Mouse (Mus musculus): ENCODE results near the gene Gm20532.

The Gm20532 gene

DNA sequence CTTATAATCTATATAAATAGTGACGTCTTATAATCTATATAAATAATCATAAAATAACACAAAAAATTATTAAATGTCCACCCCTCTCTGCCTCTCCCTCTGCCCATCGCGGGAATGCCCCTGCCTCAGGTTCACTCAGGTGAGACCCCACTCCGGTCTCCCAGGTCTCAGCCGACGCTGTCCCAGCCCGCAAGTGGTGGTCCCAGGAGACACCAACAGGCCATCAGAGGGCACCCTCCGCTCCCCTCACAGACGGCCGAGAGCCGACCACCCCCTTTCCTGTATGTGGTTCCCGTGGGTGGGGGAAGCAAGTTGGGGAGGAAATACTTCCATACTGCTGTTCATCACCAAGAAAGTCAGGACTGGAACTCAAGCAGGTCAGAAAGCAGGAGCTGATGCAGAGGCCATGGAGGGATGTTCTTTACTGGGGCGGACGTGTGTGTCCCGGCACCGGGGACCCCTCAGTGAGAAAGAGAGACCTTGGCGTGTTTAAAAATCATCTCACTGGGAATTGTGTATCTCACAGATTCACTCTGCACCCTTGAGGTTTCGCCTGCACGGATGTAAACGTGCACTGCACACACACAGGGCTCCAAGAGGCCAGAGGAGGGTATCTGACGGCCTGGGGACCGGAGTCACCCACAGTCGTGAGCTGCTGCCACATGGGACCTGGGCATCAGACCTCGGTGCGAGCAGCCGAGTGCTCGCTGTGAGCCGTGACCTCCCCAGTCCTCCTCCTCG lies 75.5 kb downstream of the Gm20532 start:
- no peak for DNase-seq

DNA sequence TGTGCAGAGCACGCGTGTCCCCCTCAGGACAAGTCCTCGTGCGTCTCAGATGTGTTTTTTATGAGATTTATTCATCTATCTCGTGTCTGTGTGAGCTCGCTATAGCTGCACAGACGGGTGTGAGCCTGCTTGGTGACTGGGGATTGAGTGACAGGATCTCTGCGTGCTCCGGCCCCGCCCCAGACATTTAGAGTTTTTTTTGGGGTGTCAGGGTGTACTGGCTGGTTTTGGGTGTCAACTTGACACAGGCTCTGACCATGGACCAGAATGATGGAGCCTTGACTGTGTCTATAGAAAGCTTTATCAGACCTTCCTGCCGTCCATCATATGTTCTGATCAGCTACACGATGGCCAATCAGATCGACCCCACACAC lies 76.1 kb downstream of the Gm20532 start:
- DNase-seq, result no peak

DNA sequence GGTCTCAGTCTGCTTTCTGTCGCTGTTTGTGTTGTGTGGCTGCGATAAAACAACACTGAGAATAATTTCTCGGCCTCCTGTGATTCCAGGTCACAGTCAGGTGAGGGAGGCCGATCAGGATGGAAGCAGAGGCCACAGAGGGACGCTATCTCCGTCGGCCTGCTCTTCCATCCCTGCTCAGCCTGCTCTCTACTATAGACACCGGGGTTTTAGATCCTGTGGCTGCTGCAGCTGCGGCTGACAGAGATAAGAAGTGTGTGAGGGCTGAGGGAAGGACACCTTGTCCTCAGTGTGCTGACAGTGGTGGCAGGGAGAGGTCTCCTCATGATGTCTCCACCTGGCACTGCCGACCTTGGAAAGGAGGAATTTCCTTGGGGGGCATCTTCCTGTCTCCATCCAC lies 76.7 kb downstream of the Gm20532 start:
- no peak for DNase-seq

DNA sequence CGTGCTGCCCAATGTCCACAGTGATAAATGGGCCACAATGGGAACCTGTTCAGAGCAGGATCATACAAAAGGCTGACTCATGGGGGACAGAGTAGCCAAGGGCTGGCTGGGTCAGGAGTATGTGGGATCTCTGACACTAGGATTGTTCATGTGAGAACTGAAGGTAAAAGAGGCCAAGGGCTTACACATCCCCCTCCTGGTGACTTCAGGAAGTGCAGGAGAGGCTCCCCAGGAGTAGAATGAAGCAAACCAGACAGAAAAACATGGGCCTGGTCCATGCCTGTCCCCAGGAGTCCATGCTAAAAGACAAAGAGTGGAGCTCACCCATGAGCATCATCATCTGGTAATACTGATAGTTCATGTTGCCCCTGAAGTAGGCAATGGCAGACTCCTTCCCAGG lies 77.1 kb downstream of the Gm20532 start:
- DNase-seq, result peak in 1 of 2 experiments; percentile 60

DNA sequence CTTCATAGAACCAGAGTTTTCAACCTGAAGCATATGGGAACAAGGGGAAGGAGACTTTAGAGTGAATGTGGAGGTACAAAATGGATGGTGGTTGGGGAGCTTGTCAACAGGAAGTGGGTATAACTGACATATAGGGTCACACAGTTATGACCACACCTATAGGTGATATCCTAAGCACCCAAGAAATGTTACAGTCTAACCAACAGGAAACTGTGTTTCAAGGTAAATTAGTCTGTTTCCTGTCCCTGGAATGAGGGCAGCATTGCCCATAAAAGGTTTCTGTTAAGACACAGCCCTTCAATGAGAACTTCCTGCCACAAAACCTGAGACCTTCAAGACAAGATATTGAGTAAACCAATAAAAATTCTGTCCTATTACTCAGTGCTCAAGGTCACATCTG lies 82.3 kb downstream of the Gm20532 start:
- DNase-seq, result no peak

DNA sequence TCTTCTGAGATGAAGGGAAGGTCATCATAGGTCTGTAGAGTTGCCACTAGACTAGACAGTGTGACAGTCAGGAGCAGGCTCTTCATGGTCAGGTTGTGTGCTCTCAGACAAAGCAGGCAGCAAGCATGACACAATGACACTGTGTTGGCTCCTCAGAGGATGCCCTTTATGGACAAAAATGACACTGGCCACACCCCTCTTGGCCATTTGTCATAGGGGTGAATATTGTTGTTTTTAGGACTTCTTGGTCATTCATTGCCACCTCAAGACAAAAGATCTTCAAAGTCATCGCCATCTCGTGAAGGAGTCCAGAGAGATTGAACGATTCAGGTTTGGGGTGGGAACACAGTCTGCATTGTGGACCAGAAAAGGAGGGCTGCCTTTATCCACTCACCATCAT lies 84.7 kb downstream of the Gm20532 start, which contains the start of gene Lcn4:
Gene Lcn4 (minus strand): TSS at position 101 of the 400 bp plus-strand sequence.
- DNase-seq, result no peak
